Mouse (Mus musculus) forebrain, embryonic 14.5 days (tissue): ENCODE measurements around the gene Dnajc3. TPM values are rescaled to one million over a fixed set of nuclear protein-coding genes. Genes with fewer than 3 reads are reported as not detected.

Experiments used
- ATAC-seq: fragments of 200-750 bp; cut with Nextera tagmentation; 2 replicates; pipeline ENCODE4 v1.8.0; 2017; ENCODE audit warnings: mild to moderate bottlenecking, moderate library complexity
- DNase-seq: peaks from one replicate; pipeline ENCODE4 v3.0.0-alpha.2; 2015; ENCODE audit warnings: low spot score
- H3K27ac ChIP-seq: fragments of 300-500 bp; sonication (generic); 2 replicates; pipeline ENCODE4 v1.5.1; 2014; ENCODE audit warnings: low read depth, mild to moderate bottlenecking, control low read depth, low read length, moderate library complexity
- H3K27me3 ChIP-seq: fragments of 300-500 bp; sonication (generic); replicated peaks from 2 replicates; pipeline ENCODE4 v1.6.1; 2014; ENCODE audit warnings: low read length, control low read depth, mixed read lengths; ENCODE audit not compliant: control insufficient read depth, insufficient read depth
- H3K36me3 ChIP-seq: fragments of 300-500 bp; sonication (generic); 2 replicates; pipeline ENCODE4 v1.6.1; 2014; ENCODE audit warnings: low read length, control low read depth; ENCODE audit not compliant: control insufficient read depth, insufficient read depth
- H3K4me1 ChIP-seq: fragments of 300-500 bp; sonication (generic); 2 replicates; pipeline ENCODE4 v1.6.1; 2014; ENCODE audit warnings: antibody characterized with exemption, low read length, control low read depth; ENCODE audit not compliant: control insufficient read depth, insufficient read depth
- H3K4me2 ChIP-seq: fragments of 300-500 bp; sonication (generic); 2 replicates; pipeline ENCODE4 v1.6.1; 2014; ENCODE audit warnings: mild to moderate bottlenecking, control low read depth, low read length
- H3K4me3 ChIP-seq: fragments of 300-500 bp; sonication (generic); 2 replicates; pipeline ENCODE4 v1.5.1; 2014; ENCODE audit warnings: low read depth, low read length, control low read depth
- H3K9ac ChIP-seq: fragments of 300-500 bp; sonication (generic); 2 replicates; pipeline ENCODE4 v1.6.1; 2014; ENCODE audit warnings: mild to moderate bottlenecking, low read length, control low read depth, moderate library complexity
- H3K9me3 ChIP-seq: fragments of 300-500 bp; sonication (generic); replicated peaks from 2 replicates; pipeline ENCODE4 v1.6.1; 2016; ENCODE audit warnings: low read length, control low read depth, mixed read lengths; ENCODE audit not compliant: control insufficient read depth
- WGBS: fragments of 180-500 bp; shearing (Covaris S2); extraction: QIAGEN DNeasy Blood & Tissue Kit; methylation state at CpG from one replicate; pipeline ENCODE4 v1.1.7; 2014; 5-methylcytosine and 5-hydroxymethylcytosine counted together
- polyA plus RNA-seq: library from polyadenylated mRNA; unstranded; fragments of >200 nt; fragmentation: Nextera tagmentation; extraction: Ambion mirVana; gene quantifications from 2 replicates; pipeline ENCODE4 v1.2.1, GENCODE M21; 2014

The Dnajc3 gene
- polyA plus RNA-seq, 1 experiment from 2014 or later = 18.8 TPM

- WGBS = 1% methylated on average over 13 of the region's 13 CpGs
- H3K9ac ChIP-seq = peak overlapping the region; percentile 59
- H3K4me2 ChIP-seq = peak overlapping the region; percentile 90
- H3K4me1 ChIP-seq = 0 out of 2 replicates have a peak, but pooled peaks cover 4% of the 10 kb centered on the region
- no peaks in the 10 kb centered on the region for H3K27me3 ChIP-seq
- DNase-seq (peak; percentile 100), ATAC-seq (peak; percentile 100)
- 0 out of 2 replicates have a peak, but pooled peaks cover 6% of the 10 kb centered on the region for H3K36me3 ChIP-seq
- no peaks in the 10 kb centered on the region for H3K9me3 ChIP-seq
- H3K27ac ChIP-seq = peak overlapping the region; percentile 59
- H3K4me3 ChIP-seq = peak overlapping the region; percentile 44
These were observed 69.6 kb downstream of the Dnajc3 start for GRCm38 (mm10) chr14:119007103-119007951.

- Histone ChIP-seq H3K27me3 (no peaks in the 10 kb centered on the region), H3K4me1 (0 out of 2 replicates have a peak, but pooled peaks cover 4% of the 10 kb centered on the region), H3K4me2 (peak overlapping the region; percentile 90), H3K36me3 (no peaks in the 10 kb centered on the region), H3K4me3 (peak overlapping the region; percentile 44), H3K27ac (peak overlapping the region; percentile 59), H3K9ac (peak overlapping the region; percentile 59), H3K9me3 (no peaks in the 10 kb centered on the region)
- ATAC-seq (no peak), DNase-seq (no peak)
- WGBS = 51% methylated on average over 7 of the region's 7 CpGs
These were observed 70.3 kb downstream of the Dnajc3 start for GRCm38 (mm10) chr14:119008031-119008590.

- H3K36me3 ChIP-seq = no peaks in the 10 kb centered on the region
- no peak overlapping the region for H3K27ac ChIP-seq
- H3K9ac ChIP-seq = no peak overlapping the region
- H3K4me1 ChIP-seq = 0 out of 2 replicates have a peak, but pooled peaks cover 4% of the 10 kb centered on the region
- no peak overlapping the region for H3K4me2 ChIP-seq
- H3K9me3 ChIP-seq = no peaks in the 10 kb centered on the region
- no peak for ATAC-seq
- H3K27me3 ChIP-seq = no peaks in the 10 kb centered on the region
- no peak overlapping the region for H3K4me3 ChIP-seq
- no peak for DNase-seq
- WGBS = 94% methylated on average over 2 of the region's 2 CpGs
These were observed 71.8 kb downstream of the Dnajc3 start for GRCm38 (mm10) chr14:119009531-119009930.

- Histone ChIP-seq H3K9me3 (no peaks in the 10 kb centered on the region), H3K9ac (no peak overlapping the region), H3K27me3 (no peaks in the 10 kb centered on the region), H3K4me2 (peak overlapping the region; percentile 39), H3K4me1 (0 out of 2 replicates have a peak, but pooled peaks cover 4% of the 10 kb centered on the region), H3K36me3 (no peaks in the 10 kb centered on the region), H3K27ac (no peak overlapping the region), H3K4me3 (no peak overlapping the region)
- WGBS = 77% methylated on average over 23 of the region's 23 CpGs
- ATAC-seq = peak; percentile 93
- peak; percentile 89 for DNase-seq
These were observed 75.0 kb downstream of the Dnajc3 start for GRCm38 (mm10) chr14:119012607-119013431.

- no peaks in the 10 kb centered on the region for H3K9me3 ChIP-seq
- H3K4me1 ChIP-seq = no peaks in the 10 kb centered on the region
- WGBS = 82% methylated on average over 12 of the region's 12 CpGs
- H3K27me3 ChIP-seq = no peaks in the 10 kb centered on the region
- H3K9ac ChIP-seq = no peak overlapping the region
- H3K27ac ChIP-seq = no peak overlapping the region
- DNase-seq (no peak), ATAC-seq (no peak)
- no peaks in the 10 kb centered on the region for H3K36me3 ChIP-seq
- H3K4me3 ChIP-seq = no peak overlapping the region
- peak overlapping the region; percentile 39; the same call in 1 of the 2 replicates for H3K4me2 ChIP-seq
These were observed 75.8 kb downstream of the Dnajc3 start for GRCm38 (mm10) chr14:119013549-119013948.

- DNase-seq (no peak), ATAC-seq (no peak)
- H3K27me3 ChIP-seq = no peaks in the 10 kb centered on the region
- WGBS = 71% methylated on average over 5 of the region's 5 CpGs
- no peaks in the 10 kb centered on the region for H3K9me3 ChIP-seq
- H3K9ac ChIP-seq = no peak overlapping the region
- no peak overlapping the region for H3K4me3 ChIP-seq
- H3K4me2 ChIP-seq = no peak overlapping the region
- H3K4me1 ChIP-seq = no peaks in the 10 kb centered on the region
- peaks cover 16% of the 10 kb centered on the region for H3K36me3 ChIP-seq
- no peak overlapping the region for H3K27ac ChIP-seq
These were observed 88.1 kb downstream of the Dnajc3 start for GRCm38 (mm10) chr14:119025889-119026288.

GRCm38 (mm10) chr14:119027130-119027529, 89.4 kb downstream of the Dnajc3 start:
- H3K9me3 ChIP-seq = no peaks in the 10 kb centered on the region
- no peak overlapping the region for H3K4me3 ChIP-seq
- no peak overlapping the region for H3K9ac ChIP-seq
- WGBS = 43% methylated on average over 4 of the region's 4 CpGs
- no peaks in the 10 kb centered on the region for H3K4me1 ChIP-seq
- DNase-seq = peak; percentile 69
- peaks cover 21% of the 10 kb centered on the region for H3K36me3 ChIP-seq
- no peaks in the 10 kb centered on the region for H3K27me3 ChIP-seq
- no peak overlapping the region for H3K4me2 ChIP-seq
- H3K27ac ChIP-seq = no peak overlapping the region
- ATAC-seq = peak; percentile 83

GRCm38 (mm10) chr14:119027675-119028253, 90.0 kb downstream of the Dnajc3 start:
- peaks cover 21% of the 10 kb centered on the region for H3K36me3 ChIP-seq
- H3K9me3 ChIP-seq = no peaks in the 10 kb centered on the region
- no peaks in the 10 kb centered on the region for H3K4me1 ChIP-seq
- DNase-seq (no peak), ATAC-seq (no peak)
- no peak overlapping the region for H3K4me2 ChIP-seq
- H3K27ac ChIP-seq = no peak overlapping the region
- no peak overlapping the region for H3K9ac ChIP-seq
- 78% methylated on average over 2 of the region's 2 CpGs for WGBS
- no peaks in the 10 kb centered on the region for H3K27me3 ChIP-seq
- no peak overlapping the region for H3K4me3 ChIP-seq
